Mouse (Mus musculus): Measurements from ENCODE around the gene Samd4b.
"Not testable (repeated sequence)": the region's sequence is repeated elsewhere in the genome, so short reads cannot be mapped to it uniquely, and the experiment has no call there.

Gene Samd4b

GRCm38 (mm10) chr7:28509121-28509520 is 88.8 kb downstream of the Samd4b start:
- in situ Hi-C loops (cut with MseI, MboI): not testable (repeated sequence)

GRCm38 (mm10) chr7:28505585-28505984 is 92.4 kb downstream of the Samd4b start:
- in situ Hi-C loops (cut with MseI, MboI): no loop called here

- in situ Hi-C loops (cut with MseI, MboI): loop anchor here in 1 of 2 experiments (10.0 kb wide), 1 partner anchor 109 kb away; no protein-coding TSS in a partner anchor
Observed at GRCm38 (mm10) chr7:28495426-28495825, 102.5 kb downstream of the Samd4b start.

DNA sequence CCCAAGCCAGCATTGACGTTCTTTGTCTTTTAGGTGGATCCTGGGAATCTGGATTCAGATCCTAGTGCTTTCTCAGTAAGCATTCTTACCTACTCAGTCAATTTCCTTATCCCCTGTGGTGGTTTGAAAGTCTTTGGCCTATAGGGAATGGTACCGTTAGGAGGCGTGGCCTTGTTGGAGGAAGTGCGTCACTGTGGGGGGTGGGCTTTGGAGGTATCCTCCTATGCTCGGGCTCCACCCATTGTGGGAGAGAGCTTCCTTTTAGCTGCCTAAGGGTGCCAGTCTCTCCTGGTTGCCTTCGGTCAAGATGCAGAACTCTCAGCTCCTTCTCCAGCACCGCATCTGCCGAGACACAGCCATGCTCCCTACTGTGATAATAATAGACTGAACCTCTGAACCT is 105.6 kb downstream of the Samd4b start:
- in situ Hi-C loops (cut with MseI, MboI): loop anchor here (5.0 to 10.0 kb wide), 2 partner anchors 35 to 112 kb away; no protein-coding TSS in a partner anchor

GRCm38 (mm10) chr7:28490903-28491302 is 107.0 kb downstream of the Samd4b start:
- in situ Hi-C loops (cut with MseI, MboI): loop anchor here (5.0 to 10.0 kb wide), 2 partner anchors 36 to 114 kb away; no protein-coding TSS in a partner anchor

DNA sequence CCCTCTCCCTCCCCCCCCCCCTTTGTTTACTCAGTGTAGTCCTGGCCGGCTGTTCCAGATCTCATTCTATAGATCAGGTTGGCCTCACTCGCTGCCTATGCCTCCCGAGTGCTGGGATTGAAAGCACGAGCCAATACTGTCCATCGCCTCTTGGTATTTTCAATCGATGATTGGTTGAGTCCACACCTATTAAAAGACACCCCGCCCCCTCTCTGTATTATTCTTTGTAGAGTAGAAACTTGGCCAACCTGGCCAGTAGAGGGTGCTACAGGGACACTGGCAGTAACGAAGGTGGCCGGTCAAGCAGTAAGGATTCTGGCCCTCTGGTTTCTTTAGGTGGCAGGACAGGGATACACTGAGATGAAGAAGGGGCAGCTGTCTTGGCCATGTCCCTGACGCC is 107.5 kb downstream of the Samd4b start:
- in situ Hi-C loops (cut with MseI, MboI): loop anchor here (5.0 to 10.0 kb wide), 2 partner anchors 37 to 114 kb away; no protein-coding TSS in a partner anchor

DNA sequence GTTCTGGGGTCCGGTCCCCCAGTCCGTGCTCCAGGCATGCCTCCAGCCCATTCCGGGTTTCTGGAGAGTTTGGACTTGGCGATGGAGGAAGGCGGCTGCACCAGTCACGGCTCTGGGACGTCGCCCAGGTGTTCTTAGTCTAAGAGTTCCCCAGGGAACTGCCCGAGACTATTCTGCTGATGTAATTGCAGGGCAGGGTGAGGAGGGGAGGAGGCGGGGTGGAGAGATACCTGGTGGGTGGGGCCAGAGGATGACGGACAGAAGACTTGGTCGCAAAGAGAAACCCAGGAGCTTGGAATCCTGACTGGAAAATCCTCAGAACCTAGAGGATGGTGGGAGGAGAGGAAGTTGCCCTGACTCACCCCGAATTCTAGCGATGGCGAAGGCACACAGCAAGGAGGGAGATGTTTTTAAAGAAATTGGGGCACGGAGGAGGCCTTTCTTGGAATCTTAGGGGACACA is 109.9 kb downstream of the Samd4b start:
- in situ Hi-C loops (cut with MseI, MboI): no loop called here

- in situ Hi-C loops (cut with MseI, MboI): no loop called here
Observed at GRCm38 (mm10) chr7:28484192-28484591, 113.8 kb downstream of the Samd4b start.

- in situ Hi-C loops (cut with MseI, MboI): no loop called here
Observed at GRCm38 (mm10) chr7:28482854-28483253, 115.1 kb downstream of the Samd4b start.

GRCm38 (mm10) chr7:28478854-28479253 is 119.1 kb downstream of the Samd4b start:
- in situ Hi-C loops (cut with MseI, MboI): no loop called here

GRCm38 (mm10) chr7:28477363-28477762 is 120.6 kb downstream of the Samd4b start:
- in situ Hi-C loops (cut with MseI, MboI): no loop called here

DNA sequence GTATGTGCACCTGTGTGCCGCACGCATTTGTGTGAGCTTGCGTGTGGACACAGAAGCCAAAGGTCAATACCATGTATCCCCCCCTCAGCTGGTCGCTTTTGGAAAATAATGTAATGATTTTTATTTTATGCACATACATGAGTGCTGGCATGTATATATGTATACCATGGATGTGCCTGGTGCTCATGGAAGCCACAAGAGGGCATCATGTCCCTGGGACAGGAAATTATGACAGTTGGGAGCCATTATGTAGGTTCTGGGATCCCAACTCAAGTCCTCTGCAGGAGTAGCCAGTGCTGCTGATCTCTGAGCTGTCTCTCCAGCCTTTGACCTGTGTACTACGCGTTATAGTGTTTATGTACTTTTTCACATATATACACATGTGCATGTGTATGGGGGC is 121.8 kb downstream of the Samd4b start:
- in situ Hi-C loops (cut with MseI, MboI): no loop called here

DNA sequence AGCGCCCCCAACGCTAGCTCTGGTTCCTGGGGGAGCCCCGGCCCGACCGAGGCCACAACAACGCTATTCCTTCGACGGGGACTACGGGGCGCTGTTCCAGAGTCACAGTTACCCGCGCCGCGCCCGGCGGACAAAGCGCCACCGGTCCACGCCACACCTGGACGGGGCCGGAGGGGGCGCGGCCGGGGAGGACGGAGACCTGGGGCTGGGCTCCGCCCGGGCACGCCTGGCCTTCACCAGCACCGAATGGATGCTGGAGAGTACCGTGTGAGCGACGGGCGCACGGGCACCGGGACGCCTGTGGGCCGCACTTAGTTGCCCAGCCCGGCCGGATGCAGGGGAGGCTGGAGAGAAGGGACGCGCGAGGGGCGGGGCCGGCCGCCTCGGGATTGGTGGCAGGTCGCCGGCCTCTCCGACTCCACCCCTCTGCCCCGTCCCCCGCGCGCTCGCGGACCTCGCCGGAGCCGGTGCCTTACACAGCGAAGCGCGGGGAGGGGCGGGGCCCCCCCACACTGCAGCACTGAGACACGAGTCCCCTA is 130.7 kb downstream of the Samd4b start:
- in situ Hi-C loops (cut with MseI, MboI): no loop called here

GRCm38 (mm10) chr7:28466721-28467212 is 131.2 kb downstream of the Samd4b start:
- in situ Hi-C loops (cut with MseI, MboI): no loop called here

- in situ Hi-C loops (cut with MseI, MboI): no loop called here
Observed at GRCm38 (mm10) chr7:28464416-28465212, 133.3 kb downstream of the Samd4b start.

DNA sequence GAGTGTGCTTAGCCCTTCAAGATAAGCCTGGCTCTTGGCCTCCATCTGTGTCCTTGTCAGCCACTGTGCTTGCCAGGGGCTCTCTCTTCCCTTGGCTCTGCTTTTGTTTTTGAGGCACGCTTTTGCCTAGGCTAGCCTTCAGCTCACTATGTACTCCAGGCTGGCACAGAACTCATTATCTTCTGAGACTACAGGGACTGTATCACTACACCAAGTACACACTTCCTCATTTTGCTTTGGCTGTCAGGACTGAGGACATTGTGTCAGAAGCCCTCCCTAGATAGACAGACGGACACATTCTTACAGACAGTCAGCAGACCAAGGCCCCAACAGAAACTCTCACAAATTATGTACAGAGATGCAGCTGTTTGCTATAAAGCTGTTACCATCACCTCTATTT is 135.2 kb downstream of the Samd4b start:
- in situ Hi-C loops (cut with MseI, MboI): no loop called here

- in situ Hi-C loops (cut with MseI, MboI): no loop called here
Observed at GRCm38 (mm10) chr7:28460361-28460760, 137.6 kb downstream of the Samd4b start.

DNA sequence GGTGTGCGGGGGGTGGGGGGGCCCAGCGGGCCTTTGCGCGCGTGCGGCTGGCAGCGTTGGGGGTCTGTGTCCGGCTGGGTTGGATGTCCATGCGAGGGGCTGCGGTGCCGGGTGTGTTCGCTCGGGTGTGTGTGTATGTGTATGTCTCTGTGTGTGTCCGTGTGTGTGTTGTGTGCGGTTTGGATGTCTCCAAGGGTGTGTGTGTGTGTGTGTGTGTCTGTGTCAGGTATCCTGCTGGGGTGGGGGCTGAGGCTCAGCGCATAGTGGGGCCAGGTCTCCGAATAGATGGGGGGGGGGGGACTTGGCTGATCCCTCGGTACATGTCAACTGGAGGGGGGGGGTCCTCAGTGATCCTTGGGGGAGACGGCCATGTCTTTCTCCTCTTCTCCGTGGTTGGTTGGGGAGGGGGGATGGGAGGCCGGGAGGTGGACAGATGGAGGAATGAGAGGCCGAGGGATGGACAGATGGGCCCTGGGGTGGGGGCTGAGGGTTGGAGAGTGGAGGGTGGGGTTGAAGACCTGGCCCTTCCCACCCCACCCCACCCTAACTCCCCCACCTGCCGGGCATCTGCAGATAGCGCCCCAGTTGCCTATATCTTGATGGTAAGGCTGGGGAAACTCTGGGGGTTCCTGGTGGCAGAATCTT is 145.5 kb downstream of the Samd4b start:
- in situ Hi-C loops (cut with MseI, MboI): no loop called here

DNA sequence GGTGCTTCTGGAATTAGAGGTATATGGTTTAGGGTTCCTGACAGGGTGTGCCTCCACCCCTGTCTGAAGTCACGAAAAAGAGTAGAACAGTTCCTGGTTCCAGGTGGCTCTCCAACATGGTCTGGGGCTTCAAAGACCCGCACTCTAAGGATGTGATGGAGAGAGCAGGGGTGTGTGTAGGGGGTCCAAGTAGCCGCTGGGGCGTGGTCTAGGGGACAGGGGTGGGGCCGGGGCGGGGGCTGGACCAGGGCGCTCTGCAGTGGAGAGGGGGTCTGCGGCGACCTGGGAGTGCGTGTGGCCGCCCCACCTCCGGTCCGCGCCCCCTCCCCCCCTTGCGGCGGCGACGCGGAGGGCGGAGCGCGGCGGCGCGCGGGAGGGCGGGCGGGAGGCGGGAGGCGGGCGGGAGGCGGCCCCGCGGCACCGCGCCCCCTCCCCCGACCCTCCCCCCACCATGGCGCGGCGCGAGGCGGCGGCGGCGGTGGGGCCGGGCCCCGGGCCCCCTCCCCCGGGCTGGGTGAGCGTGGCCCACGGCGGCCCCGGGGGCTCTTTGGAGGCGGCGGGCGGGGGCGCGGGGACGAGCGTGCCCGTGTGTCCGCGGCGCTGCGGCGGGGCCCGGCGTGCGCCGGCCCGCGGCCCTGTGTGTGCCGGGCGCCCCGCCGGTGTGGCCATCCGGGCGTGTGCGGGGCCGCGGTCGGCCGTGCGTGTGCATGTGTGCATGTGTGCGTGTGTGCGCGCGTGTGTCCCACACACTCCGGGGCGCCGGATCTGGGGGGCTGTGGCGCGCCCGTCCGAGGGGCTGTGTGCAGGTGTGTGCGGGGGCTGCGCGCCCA is 146.2 kb downstream of the Samd4b start, which contains the start of gene Lrfn1:
Gene Lrfn1, plus strand, starts transcription at position 450 of the 830 bp plus-strand sequence.
- in situ Hi-C loops (cut with MseI, MboI): no loop called here

DNA sequence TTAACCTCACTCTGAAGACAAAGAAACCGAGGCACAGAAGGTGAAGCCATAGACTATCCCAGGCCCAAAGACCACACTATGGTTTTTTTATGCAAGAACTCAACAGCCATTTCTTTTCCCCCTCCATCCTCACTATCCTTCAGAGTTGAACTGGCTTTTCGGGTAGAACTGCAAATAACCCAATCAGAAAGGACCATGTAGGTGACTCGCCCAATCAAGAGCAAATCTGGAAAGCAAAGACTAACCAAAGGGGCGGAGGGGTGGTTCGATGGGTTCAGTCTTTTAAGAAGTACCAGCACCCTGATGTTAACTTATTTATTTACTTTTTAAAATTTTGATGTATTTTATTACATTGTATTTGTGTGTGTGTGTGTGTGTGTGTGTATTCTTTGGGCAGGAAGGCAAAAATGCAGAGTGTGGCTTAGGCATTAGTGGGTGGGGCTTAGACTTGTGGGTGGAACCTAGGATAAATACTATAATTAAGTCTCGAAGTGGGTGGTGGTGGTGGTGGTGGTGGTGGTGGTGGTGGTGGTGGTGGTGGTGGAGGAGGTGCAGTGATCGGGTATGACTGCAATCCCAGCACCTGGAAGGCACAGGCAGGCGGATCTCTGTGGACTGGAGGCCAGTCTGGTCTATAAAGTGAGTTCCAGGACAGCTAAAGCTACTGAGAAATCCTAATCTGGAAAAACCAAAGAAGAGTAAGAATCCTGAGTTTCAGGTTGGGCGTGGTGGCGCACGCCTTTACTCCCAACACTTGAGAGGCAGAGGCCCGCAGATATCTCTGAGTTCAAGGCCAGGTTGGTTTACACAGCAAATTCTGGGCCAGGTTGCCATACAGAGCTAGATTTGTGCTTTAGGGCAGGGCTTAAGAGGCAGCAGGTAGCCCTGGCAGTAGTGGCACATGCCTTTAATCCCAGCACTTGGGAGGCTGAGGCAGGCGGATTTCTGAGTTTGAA is 149.8 kb downstream of the Samd4b start:
- in situ Hi-C loops (cut with MseI, MboI): no loop called here
